Mouse (Mus musculus) layer of hippocampus, adult 9-11 months (tissue): ENCODE results near the gene OR5BS1P.
"Not testable (repeated sequence)": the region's sequence is repeated elsewhere in the genome, so short reads cannot be mapped to it uniquely, and the experiment has no call there.

Source experiments
- DNase-seq: peaks from one replicate; pipeline ENCODE4 v3.0.0; 2022

OR5BS1P gene

GRCm38 (mm10) chr15:98507321-98507720 is 37.6 kb downstream of the OR5BS1P start:
- no peak for DNase-seq

GRCm38 (mm10) chr15:98509387-98509786 is 39.7 kb downstream of the OR5BS1P start:
- no peak for DNase-seq

GRCm38 (mm10) chr15:98510438-98511385 is 41.0 kb downstream of the OR5BS1P start:
- peak; percentile 64 for DNase-seq

DNA sequence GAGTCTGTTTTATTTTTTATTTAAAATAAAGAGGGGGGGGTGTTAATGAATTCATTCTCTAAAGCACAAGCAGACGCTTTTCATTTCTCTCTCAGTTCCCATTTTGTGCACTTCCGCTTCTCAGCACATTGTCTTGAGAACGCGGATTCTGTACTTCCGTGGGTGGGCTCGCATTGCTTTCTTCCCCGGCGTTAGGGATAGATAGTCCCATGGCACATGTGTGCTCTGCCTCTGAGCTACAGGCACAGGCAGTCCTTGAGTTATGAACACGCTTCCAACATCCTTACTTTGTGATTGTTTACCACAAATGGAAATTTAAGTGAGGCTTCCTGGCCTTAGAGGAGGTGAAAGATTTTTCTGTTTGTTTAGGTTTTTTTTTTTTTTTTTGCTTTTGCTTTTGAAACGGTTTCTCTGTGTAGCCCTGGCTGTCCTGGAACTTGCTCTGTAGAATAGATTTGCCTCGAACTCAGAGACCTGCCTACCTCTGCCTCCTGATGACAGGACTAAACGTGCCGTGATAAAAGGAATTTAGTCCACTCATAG is 41.8 kb downstream of the OR5BS1P start:
- no peak for DNase-seq

DNA sequence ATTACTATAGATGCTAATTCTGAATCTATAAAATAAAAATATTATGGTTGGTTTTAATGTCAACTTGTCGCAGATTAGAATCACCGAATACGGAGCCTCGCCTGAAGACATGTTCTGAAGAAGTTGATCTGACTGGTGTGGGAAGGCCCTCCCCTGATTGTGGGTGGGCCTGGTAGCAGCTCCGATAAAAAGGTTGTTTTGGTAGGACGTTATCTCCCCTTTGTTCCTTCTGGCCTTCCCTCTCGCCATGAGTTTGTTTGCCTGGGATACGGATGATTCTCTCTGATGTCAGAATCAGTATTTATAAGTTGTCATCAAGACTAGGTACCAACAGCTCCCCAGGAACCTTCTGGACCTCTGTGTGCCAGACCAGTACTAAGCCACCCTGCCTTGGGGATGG is 42.5 kb downstream of the OR5BS1P start:
- DNase-seq: no peak

- DNase-seq: no peak
These were observed 43.2 kb downstream of the OR5BS1P start for GRCm38 (mm10) chr15:98512799-98513321.

- DNase-seq: not testable (repeated sequence)
These were observed 44.0 kb downstream of the OR5BS1P start for GRCm38 (mm10) chr15:98513676-98514075.

GRCm38 (mm10) chr15:98514146-98514545 is 44.5 kb downstream of the OR5BS1P start:
- DNase-seq: no peak

GRCm38 (mm10) chr15:98514845-98515244 is 45.1 kb downstream of the OR5BS1P start:
- DNase-seq: not testable (repeated sequence)

GRCm38 (mm10) chr15:98517380-98518355 is 48.0 kb downstream of the OR5BS1P start:
- no peak for DNase-seq

DNA sequence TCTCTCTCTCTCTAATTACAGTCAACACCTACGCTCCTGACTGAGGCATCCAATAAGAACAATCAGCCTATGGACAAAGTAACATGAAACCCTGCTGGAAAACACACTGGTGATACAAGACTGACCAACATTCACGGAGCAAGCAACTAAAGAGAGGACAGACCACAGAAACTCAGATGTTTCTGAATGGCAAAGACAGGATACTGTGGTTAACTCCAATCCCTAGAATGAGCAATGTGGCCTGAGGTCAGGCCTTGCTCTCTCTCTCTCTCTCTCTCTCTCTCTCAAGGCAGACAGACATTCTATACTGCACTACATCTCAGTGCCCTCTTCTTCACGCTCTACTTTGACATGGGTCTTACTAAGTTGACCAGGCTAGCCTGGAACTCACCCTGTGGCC is 51.5 kb downstream of the OR5BS1P start:
- no peak for DNase-seq

DNA sequence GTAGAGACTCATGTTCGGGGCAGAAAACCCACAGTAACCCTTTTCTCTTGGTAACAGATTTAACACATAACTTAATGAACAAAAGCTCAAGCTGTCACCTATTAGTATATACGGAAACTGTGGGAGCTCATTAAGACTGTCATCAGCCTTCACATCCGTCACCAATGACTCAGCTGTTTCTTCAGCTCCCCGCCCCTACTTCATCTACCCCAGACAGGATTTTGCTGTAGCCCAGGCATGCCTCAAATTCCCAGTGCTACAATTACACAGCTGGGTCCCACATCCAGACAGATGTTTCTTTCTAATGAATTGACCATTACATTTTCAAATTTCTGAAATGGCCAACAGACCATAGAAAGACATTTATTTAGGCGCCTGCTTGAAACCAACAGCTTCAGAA is 56.4 kb downstream of the OR5BS1P start:
- no peak for DNase-seq

DNA sequence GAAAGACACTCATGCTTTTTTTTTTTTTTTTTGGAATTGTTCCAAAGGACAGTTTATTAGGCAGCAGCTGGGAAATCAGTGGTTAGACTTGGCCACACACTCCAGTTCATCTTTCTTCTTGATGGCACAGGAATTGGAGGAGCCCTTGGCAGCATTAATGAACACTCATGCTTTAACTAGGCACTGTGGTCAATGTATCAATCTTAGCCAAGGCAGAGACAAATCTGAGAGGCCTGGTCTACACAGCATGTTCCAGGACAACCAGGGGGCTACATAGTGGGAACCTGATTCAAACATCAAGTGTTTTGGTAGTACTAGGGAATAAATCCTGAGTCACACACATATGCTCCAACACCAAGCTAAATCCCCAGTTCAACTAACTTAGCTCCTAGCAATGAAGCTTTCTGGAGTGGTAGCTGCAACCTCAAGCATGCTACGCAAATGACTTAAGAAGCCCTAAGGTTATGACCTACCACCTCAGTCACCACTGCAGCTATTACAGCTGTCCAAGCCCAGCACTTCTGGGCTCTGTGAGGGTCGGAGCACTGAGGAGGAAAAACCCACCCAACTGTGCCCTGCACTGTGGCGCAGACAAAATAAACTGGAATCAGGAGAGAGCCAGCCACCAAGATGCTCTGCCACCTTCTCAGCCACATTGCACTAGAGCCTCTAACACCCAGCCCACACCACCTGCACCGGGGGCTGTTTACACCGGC is 57.5 kb downstream of the OR5BS1P start:
- DNase-seq: no peak

DNA sequence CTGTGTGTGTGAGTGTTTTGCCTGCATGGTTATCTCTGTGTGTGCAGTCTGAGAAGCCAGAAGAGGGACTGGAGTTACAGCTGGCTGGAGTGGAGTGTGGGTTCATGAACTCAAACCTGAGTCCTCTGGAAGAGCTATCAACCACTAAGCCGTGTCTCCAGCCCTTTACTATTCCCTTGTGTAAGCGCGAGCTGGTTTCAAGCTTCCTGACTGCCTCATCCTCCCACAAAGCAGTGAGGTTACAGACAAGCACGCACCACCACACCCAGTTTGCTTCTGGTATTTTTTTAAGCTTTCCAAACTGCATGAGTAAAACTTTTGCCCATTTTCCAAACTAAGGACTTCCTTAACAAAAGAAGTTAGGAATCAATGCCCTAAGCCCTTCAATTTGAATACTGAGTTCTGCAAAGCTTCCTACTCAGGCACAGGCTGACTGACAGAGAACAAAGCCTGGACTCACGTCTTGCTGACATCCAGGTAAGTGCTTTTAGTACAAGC is 58.4 kb downstream of the OR5BS1P start:
- no peak for DNase-seq
